Mouse (Mus musculus) testis, adult 2 months (tissue): ENCODE results near the gene Inafm1.

Experiments
- CTCF ChIP-seq: fragments of 200-500 bp; IDR thresholded peaks from 2 replicates; pipeline ENCODE4 v1.5.1; 2012; ENCODE audit warnings: low read depth, mild to moderate bottlenecking, inconsistent platforms, low read length, moderate library complexity; ENCODE audit not compliant: control insufficient read depth, insufficient read depth, insufficient replicate concordance
- POLR2A ChIP-seq: fragments of 200-500 bp; IDR thresholded peaks from 2 replicates; pipeline ENCODE4 v1.6.1; 2012; ENCODE audit warnings: low read depth, mild to moderate bottlenecking, inconsistent platforms, low read length, moderate library complexity; ENCODE audit not compliant: control insufficient read depth

GRCm38 (mm10) chr7:16229869-16230268 lies 43.5 kb downstream of the Inafm1 start:
- TF ChIP-seq POLR2A (no peak), CTCF (no peak)
